ENCODE assay signal across 24 mouse cellular contexts in genomic region chr13:42574189-42574588, GRCm38 (mm10).
DNase-seq lines count a peak whose midpoint lies in the region; ATAC-seq and TF ChIP-seq lines count a peak whose summit lies in the region.
"Had no signal": no experiment of that assay in that cellular context is flagged by ENCODE, and none has a peak within 500 bp of the region (broad histone marks: within the 10 kb centered on the region; RNA-seq: fewer than 3 reads in every experiment).

No protein-coding gene starts in this region.

- 10% methylated on average over 4 of the region's 4 CpGs for WGBS in lung, adult 2 months
- 46% methylated on average over 4 of the region's 4 CpGs for WGBS in forebrain, embryonic 16.5 days

- no peaks in the 10 kb centered on the region for H3K27me3 ChIP-seq in forebrain, embryonic 16.5 days (replicated peaks; ENCODE audit: control insufficient read depth, insufficient read depth, low read length)
- H3K27me3 ChIP-seq: embryonic facial prominence, embryonic 15.5 days; forebrain, embryonic 15.5 days had no signal

- H3K4me3 ChIP-seq in gastrocnemius, adult 2 months, result no peak overlapping the region
- H3K4me3 ChIP-seq in lung, adult 2 months (replicated peaks; ENCODE audit: extremely low read depth, low read depth, low read length), result no peak overlapping the region
- H3K4me3 ChIP-seq in forebrain, embryonic 16.5 days (replicated peaks; ENCODE audit: low read length), result no peak overlapping the region
- H3K4me3 ChIP-seq: embryonic facial prominence, embryonic 15.5 days; erythroblast, embryonic 14.5 days; forebrain, embryonic 15.5 days; heart, embryonic 10.5 days had no signal

- TF ChIP-seq POLR2A in lung, adult 2 months (IDR thresholded peaks at IDR 0.05; ENCODE audit: borderline replicate concordance, extremely low read depth, low read depth, low read length), result no peak

- no peak for ATAC-seq in forebrain, embryonic 16.5 days
- ATAC-seq: CD4-positive, CD25-positive, alpha-beta regulatory T cell, adult 4 months; forebrain, embryonic 15.5 days had no signal

- no peak for TF ChIP-seq CTCF in gastrocnemius, adult 2 months (IDR thresholded peaks at IDR 0.05)
- no peak for TF ChIP-seq CTCF in lung, adult 2 months (IDR thresholded peaks at IDR 0.05; ENCODE audit: insufficient read depth, low read length)

- no peak for DNase-seq in gastrocnemius, adult 2 months
- no peak for DNase-seq in gastrocnemius, postnatal 4 days (ENCODE audit: low spot score in 2 of 2)
- DNase-seq in lung, adult 2 months, result peak; percentile 10
- DNase-seq in lung, postnatal 10 days, result peak; percentile 38
- peak; percentile 15 to 26 for DNase-seq in lung, postnatal 4 days
- DNase-seq in urinary bladder, postnatal 4 days (ENCODE audit: low spot score in 2 of 2), result no peak
- no peak for DNase-seq in kidney, postnatal 4 days
- DNase-seq: adrenal gland, postnatal 14 days; B cell, adult 2 months; cerebellum, adult 11-12 months; cerebellum, adult 9-11 months; embryo, embryonic 11 days; gastrocnemius, postnatal 25 days; heart, adult 18-20 months; heart, postnatal 10 days; heart, postnatal 4 days had no signal

- H3K9ac ChIP-seq in forebrain, embryonic 16.5 days (replicated peaks; ENCODE audit: low read depth, low read length), result no peak overlapping the region
- H3K9ac ChIP-seq: embryonic facial prominence, embryonic 15.5 days; forebrain, embryonic 15.5 days; hindbrain, embryonic 14.5 days had no signal

- no peak overlapping the region for H3K4me2 ChIP-seq in forebrain, embryonic 16.5 days (ENCODE audit: low read length)
- H3K4me2 ChIP-seq: embryonic facial prominence, embryonic 15.5 days; forebrain, embryonic 15.5 days; hindbrain, embryonic 14.5 days had no signal

- no peaks in the 10 kb centered on the region for H3K36me3 ChIP-seq in forebrain, embryonic 16.5 days (ENCODE audit: control insufficient read depth, insufficient read depth)
- H3K36me3 ChIP-seq: embryonic facial prominence, embryonic 15.5 days; forebrain, embryonic 15.5 days; G1E; heart, embryonic 10.5 days had no signal

- no peaks in the 10 kb centered on the region for H3K9me3 ChIP-seq in forebrain, embryonic 16.5 days (ENCODE audit: control insufficient read depth, low read length)
- H3K9me3 ChIP-seq: embryonic facial prominence, embryonic 15.5 days; forebrain, embryonic 15.5 days; heart, embryonic 10.5 days had no signal

- 0 out of 2 replicates have a peak, but pooled peaks cover 5% of the 10 kb centered on the region for H3K4me1 ChIP-seq in lung, adult 2 months (ENCODE audit: control insufficient read depth, insufficient read depth, low read length)
- no peaks in the 10 kb centered on the region for H3K4me1 ChIP-seq in forebrain, embryonic 16.5 days (replicated peaks; ENCODE audit: control insufficient read depth, insufficient read depth, low read length)
- H3K4me1 ChIP-seq: forebrain, embryonic 15.5 days; heart, embryonic 10.5 days had no signal

- H3K27ac ChIP-seq in gastrocnemius, adult 2 months, result peak overlapping the region; percentile 38; the same call in 1 of the 2 replicates
- H3K27ac ChIP-seq in forebrain, embryonic 16.5 days (ENCODE audit: low read length), result no peak overlapping the region
- H3K27ac ChIP-seq: embryonic facial prominence, embryonic 15.5 days; forebrain, embryonic 15.5 days; heart, embryonic 10.5 days; hindbrain, embryonic 14.5 days had no signal

- intact Hi-C loops in gastrocnemius, adult 2 months (cut with DNase I), result no loop called here

Comparison
In these comparisons a context has a peak if more than half of its experiments do, and no peak if none do; other contexts are left out.
1. DNase-seq: peak in lung, adult 2 months (single experiment), lung, postnatal 10 days (single experiment) and lung, postnatal 4 days (2 of 2); none in gastrocnemius, adult 2 months (single experiment), gastrocnemius, postnatal 4 days (0 of 2), urinary bladder, postnatal 4 days (0 of 2) and kidney, postnatal 4 days (0 of 2).